Mouse (Mus musculus): ENCODE measurements around the gene Nup54. TPM values are rescaled to one million over a fixed set of nuclear protein-coding genes. Genes with fewer than 3 reads are reported as not detected.
A peak's percentile ranks its signal among the peaks of the same experiment; 100 is the strongest.

The Nup54 gene
- polyA plus RNA-seq, 1 experiment from 2014 or later: 54.1 TPM

DNA sequence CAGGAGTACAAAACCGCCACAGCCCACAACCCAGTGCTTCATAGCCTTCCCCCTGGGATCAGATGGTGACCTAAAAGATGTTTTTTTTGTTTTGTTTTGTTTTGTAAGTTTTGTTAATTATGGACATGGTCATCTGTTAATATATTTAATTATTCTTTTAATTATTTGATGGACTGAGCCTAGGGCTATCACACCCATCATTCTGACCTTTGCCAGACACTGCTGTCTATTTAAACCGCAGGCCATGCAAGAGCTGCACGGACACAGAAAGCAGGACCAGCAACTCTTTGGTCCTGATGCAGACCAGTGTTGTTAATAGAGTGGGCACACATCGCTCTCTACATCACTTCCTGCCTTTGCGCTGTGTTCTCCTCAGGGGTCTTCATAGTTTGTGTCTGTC, 24.5 kb downstream of the Nup54 start:
- no peak overlapping the region for H3K4me2 ChIP-seq
- H3K27me3 ChIP-seq: no peaks in the 10 kb centered on the region
- no peaks in the 10 kb centered on the region for H3K9me3 ChIP-seq (replicated peaks)
- no peak overlapping the region for H3K27ac ChIP-seq
- H3K9ac ChIP-seq: no peak overlapping the region
- no peak for ATAC-seq (replicated peaks; ENCODE audit: low FRiP score)
- 89% methylated on average over 5 of the region's 5 CpGs for WGBS
- H3K36me3 ChIP-seq: peaks cover 18% of the 10 kb centered on the region
- no peaks in the 10 kb centered on the region for H3K4me1 ChIP-seq
- H3K4me3 ChIP-seq (replicated peaks): no peak overlapping the region

DNA sequence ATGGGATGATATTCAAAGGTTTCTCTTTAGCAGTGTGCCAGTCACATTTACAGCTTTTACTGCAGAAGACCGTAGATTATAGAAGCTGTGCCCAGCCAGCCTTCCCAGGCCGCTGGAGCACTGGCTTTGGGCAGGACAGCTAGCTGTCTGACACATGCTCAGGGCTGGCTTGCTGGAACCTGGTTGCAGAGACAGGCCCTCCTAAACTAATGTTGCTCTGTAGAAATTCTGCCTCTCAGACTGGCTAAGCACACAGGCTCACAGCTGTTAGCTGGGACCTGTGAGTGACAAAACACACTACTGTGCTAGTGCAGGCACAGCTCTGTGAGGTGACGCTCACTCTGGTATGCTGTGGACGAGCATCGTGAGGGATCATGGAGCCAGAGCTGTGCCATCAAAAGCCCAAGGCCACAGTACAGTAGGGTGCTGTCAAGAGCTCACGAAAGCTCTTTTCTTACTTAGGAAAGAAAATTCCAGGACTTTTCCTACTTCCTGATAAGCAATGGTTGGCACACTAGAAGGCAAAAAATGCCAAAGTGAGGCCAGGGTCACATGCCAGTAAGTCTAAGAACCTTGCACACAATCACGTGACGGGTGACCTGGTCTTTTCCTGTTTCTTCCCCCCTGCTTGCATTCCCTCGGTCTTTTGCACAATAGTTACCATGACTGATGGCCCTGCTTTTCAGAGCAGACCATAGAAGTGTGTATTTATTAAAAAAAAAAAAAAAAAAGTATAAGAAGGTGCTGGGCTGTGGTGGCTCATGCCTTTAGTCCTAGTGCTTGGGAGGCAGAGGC, 25.5 kb downstream of the Nup54 start:
- 76% methylated on average over 9 of the region's 9 CpGs for WGBS
- Histone ChIP-seq H3K36me3 (peaks cover 10% of the 10 kb centered on the region), H3K4me2 (no peak overlapping the region), H3K9me3 (replicated peaks) (no peaks in the 10 kb centered on the region), H3K27me3 (no peaks in the 10 kb centered on the region), H3K27ac (no peak overlapping the region), H3K4me1 (no peaks in the 10 kb centered on the region), H3K9ac (no peak overlapping the region), H3K4me3 (replicated peaks) (no peak overlapping the region)
- no peak for ATAC-seq (replicated peaks; ENCODE audit: low FRiP score)

DNA sequence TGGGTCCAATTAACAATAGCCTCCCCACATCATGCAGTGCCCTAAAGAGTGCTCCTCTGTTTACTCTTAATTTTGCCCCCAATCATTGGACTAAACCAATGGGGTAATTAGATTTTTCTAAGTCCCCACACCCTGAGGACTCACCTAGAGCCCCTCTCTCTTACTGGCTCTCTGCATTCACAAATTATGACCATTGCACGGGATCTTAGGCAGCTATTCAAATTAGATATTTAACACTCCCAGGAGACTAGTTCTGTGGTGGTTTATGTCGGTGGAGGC, 30.7 kb downstream of the Nup54 start:
- Histone ChIP-seq H3K27ac (no peak overlapping the region), H3K9ac (no peak overlapping the region), H3K4me3 (replicated peaks) (no peak overlapping the region), H3K9me3 (replicated peaks) (no peaks in the 10 kb centered on the region), H3K4me1 (0 out of 2 replicates have a peak, but pooled peaks cover 2% of the 10 kb centered on the region), H3K36me3 (no peaks in the 10 kb centered on the region), H3K27me3 (no peaks in the 10 kb centered on the region), H3K4me2 (no peak overlapping the region)
- ATAC-seq (replicated peaks; ENCODE audit: low FRiP score): no peak
- WGBS: 22% methylated on average over 2 of the region's 2 CpGs

GRCm38 (mm10) chr5:92403562-92404399, 31.2 kb downstream of the Nup54 start:
- Histone ChIP-seq H3K9me3 (replicated peaks) (no peaks in the 10 kb centered on the region), H3K9ac (no peak overlapping the region), H3K4me2 (no peak overlapping the region), H3K4me3 (replicated peaks) (no peak overlapping the region), H3K27me3 (no peaks in the 10 kb centered on the region), H3K36me3 (no peaks in the 10 kb centered on the region), H3K4me1 (0 out of 2 replicates have a peak, but pooled peaks cover 2% of the 10 kb centered on the region), H3K27ac (no peak overlapping the region)
- no peak for ATAC-seq (replicated peaks; ENCODE audit: low FRiP score)
- WGBS: 47% methylated on average over 10 of the region's 10 CpGs

DNA sequence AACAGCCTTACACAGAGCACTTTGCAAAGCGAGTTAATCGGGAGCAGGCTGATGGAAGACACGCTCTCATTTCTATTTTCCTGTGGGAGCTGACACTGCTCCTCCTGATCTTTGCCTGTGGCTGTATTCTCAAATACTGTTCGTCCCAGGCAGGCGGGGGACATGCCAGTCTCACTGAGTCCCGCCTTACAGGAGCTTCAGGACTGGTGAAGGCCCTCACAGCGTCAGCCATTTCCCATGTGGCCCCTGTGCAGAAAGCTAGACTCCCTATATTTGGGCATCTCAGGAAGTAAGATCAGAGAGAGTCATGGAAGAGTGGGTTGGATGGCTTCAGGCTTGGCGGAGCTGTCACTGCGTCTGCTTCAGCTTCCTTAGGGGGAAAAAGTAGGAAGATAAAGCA, 32.2 kb downstream of the Nup54 start:
- 62% methylated on average over 9 of the region's 9 CpGs for WGBS
- H3K27ac ChIP-seq: no peak overlapping the region
- no peaks in the 10 kb centered on the region for H3K9me3 ChIP-seq (replicated peaks)
- H3K36me3 ChIP-seq: no peaks in the 10 kb centered on the region
- 0 out of 2 replicates have a peak, but pooled peaks cover 2% of the 10 kb centered on the region for H3K4me1 ChIP-seq
- H3K9ac ChIP-seq: no peak overlapping the region
- H3K27me3 ChIP-seq: no peaks in the 10 kb centered on the region
- H3K4me2 ChIP-seq: no peak overlapping the region
- ATAC-seq (replicated peaks; ENCODE audit: low FRiP score): no peak
- no peak overlapping the region for H3K4me3 ChIP-seq (replicated peaks)

- Histone ChIP-seq H3K4me1 (peaks cover 4% of the 10 kb centered on the region; the same call in 1 of the 2 replicates), H3K9ac (no peak overlapping the region), H3K27ac (no peak overlapping the region), H3K4me2 (no peak overlapping the region), H3K36me3 (no peaks in the 10 kb centered on the region), H3K9me3 (replicated peaks) (no peaks in the 10 kb centered on the region), H3K27me3 (peaks cover 10% of the 10 kb centered on the region), H3K4me3 (replicated peaks) (no peak overlapping the region)
- peak; percentile 87 for ATAC-seq (replicated peaks; ENCODE audit: low FRiP score)
- 22% methylated on average over 5 of the region's 5 CpGs for WGBS
Observed at GRCm38 (mm10) chr5:92398153-92398552, 36.9 kb downstream of the Nup54 start.

DNA sequence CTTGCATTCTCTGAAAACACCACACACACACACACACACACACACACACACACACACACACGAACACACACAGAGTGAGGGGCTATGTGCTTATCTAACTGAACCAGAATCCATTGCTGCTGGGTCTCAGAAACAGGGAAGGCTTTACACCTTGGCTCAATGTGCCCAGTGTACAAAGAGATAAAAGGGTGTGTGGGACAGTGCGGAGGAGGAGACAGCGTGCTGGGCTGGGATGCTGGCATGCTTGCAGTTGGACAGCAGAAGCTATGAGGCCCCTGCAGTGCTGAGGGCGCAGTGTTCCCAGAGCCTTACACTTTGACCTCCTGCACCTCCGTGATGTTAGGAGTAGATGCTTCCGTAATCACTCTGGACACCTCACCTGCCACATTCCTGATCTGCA, 38.5 kb downstream of the Nup54 start:
- H3K4me3 ChIP-seq (replicated peaks): no peak overlapping the region
- H3K4me1 ChIP-seq: peaks cover 12% of the 10 kb centered on the region
- H3K9me3 ChIP-seq (replicated peaks): no peaks in the 10 kb centered on the region
- peaks cover 27% of the 10 kb centered on the region for H3K27me3 ChIP-seq
- H3K4me2 ChIP-seq: no peak overlapping the region
- WGBS: 84% methylated on average over 6 of the region's 6 CpGs
- ATAC-seq (replicated peaks; ENCODE audit: low FRiP score): 0 out of 2 replicates have a peak, but pooled peaks have one; percentile 38
- no peak overlapping the region for H3K9ac ChIP-seq
- H3K36me3 ChIP-seq: no peaks in the 10 kb centered on the region
- no peak overlapping the region for H3K27ac ChIP-seq

GRCm38 (mm10) chr5:92395764-92396163, 39.3 kb downstream of the Nup54 start:
- Histone ChIP-seq H3K36me3 (no peaks in the 10 kb centered on the region), H3K27ac (no peak overlapping the region), H3K4me3 (replicated peaks) (no peak overlapping the region), H3K4me2 (no peak overlapping the region), H3K4me1 (peaks cover 12% of the 10 kb centered on the region), H3K27me3 (peaks cover 34% of the 10 kb centered on the region), H3K9ac (no peak overlapping the region), H3K9me3 (replicated peaks) (no peaks in the 10 kb centered on the region)
- 85% methylated on average over 3 of the region's 3 CpGs for WGBS
- ATAC-seq (replicated peaks; ENCODE audit: low FRiP score): no peak

DNA sequence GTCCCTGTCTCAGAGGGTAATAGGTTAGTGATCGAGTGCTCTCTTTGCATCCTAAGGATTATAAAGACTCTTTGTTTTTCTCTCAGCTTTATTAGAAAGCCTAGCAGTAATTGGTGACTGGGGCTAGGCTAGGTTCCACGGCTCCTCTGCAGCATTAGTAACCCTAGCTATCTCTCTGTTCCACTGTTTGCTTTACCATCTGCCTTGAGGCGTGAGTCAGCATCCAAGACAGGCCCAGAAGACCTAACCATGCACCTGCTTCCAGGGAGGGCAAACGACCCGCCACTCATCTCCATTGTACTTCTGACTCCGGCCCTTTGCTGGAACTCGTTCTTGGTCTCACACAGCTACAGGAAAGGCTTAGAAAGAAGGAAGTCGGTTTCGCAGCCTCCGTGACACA, 41.2 kb downstream of the Nup54 start:
- WGBS: 71% methylated on average over 10 of the region's 10 CpGs
- no peak overlapping the region for H3K9ac ChIP-seq
- H3K27ac ChIP-seq: no peak overlapping the region
- peaks cover 12% of the 10 kb centered on the region for H3K4me1 ChIP-seq
- no peak overlapping the region for H3K4me2 ChIP-seq
- H3K9me3 ChIP-seq (replicated peaks): no peaks in the 10 kb centered on the region
- no peaks in the 10 kb centered on the region for H3K36me3 ChIP-seq
- H3K27me3 ChIP-seq: peaks cover 46% of the 10 kb centered on the region
- no peak overlapping the region for H3K4me3 ChIP-seq (replicated peaks)
- no peak for ATAC-seq (replicated peaks; ENCODE audit: low FRiP score)

DNA sequence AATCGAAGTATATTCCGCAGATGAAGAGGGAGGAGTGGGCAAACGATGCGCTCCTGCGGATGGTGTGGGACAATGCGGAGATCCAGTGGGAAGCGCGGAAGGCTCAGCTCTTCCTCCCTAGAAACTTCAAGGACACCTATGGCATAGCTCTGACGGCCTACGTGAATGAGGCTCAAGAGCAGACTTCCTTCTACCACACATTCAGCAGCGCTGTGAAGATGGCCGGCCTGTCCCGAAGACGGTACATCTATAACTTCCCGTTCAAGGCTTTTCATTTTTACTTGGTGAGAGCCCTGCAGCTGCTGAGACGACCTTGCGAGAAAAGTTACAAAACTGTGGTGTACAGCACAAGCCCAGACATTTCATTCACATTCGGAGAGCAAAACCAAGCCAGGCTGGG, 42.5 kb downstream of the Nup54 start:
- no peak for ATAC-seq (replicated peaks; ENCODE audit: low FRiP score)
- no peaks in the 10 kb centered on the region for H3K36me3 ChIP-seq
- peak overlapping the region; percentile 28 for H3K4me3 ChIP-seq (replicated peaks)
- WGBS: 45% methylated on average over 18 of the region's 18 CpGs
- peak overlapping the region; percentile 53 for H3K4me2 ChIP-seq
- no peaks in the 10 kb centered on the region for H3K9me3 ChIP-seq (replicated peaks)
- H3K27me3 ChIP-seq: peaks cover 48% of the 10 kb centered on the region
- no peak overlapping the region for H3K27ac ChIP-seq
- H3K4me1 ChIP-seq: peaks cover 13% of the 10 kb centered on the region
- no peak overlapping the region for H3K9ac ChIP-seq

DNA sequence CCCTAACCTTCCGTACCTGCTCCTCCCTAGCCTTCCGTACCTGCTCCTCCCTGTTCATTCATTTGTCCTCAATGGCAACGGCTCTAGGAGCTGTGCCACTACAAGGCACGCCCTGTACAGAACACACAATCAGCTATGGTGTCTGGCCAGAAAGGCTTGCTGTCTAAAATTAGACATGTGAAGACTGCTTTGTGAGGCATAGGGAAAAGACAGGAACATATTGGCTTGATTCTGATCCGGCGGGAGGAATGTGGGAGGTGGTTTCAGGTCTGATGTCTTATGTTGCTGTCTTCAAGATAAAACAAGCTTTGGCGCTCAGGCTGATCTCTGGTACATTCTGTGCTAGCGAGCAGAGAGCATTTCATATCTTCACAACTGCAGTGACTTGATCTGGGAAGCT, 44.4 kb downstream of the Nup54 start:
- ATAC-seq (replicated peaks; ENCODE audit: low FRiP score): no peak
- Histone ChIP-seq H3K9ac (no peak overlapping the region), H3K4me2 (no peak overlapping the region), H3K27me3 (peaks cover 48% of the 10 kb centered on the region), H3K4me1 (peaks cover 21% of the 10 kb centered on the region), H3K36me3 (no peaks in the 10 kb centered on the region), H3K9me3 (replicated peaks) (no peaks in the 10 kb centered on the region), H3K27ac (no peak overlapping the region), H3K4me3 (replicated peaks) (no peak overlapping the region)
- 76% methylated on average over 8 of the region's 8 CpGs for WGBS

DNA sequence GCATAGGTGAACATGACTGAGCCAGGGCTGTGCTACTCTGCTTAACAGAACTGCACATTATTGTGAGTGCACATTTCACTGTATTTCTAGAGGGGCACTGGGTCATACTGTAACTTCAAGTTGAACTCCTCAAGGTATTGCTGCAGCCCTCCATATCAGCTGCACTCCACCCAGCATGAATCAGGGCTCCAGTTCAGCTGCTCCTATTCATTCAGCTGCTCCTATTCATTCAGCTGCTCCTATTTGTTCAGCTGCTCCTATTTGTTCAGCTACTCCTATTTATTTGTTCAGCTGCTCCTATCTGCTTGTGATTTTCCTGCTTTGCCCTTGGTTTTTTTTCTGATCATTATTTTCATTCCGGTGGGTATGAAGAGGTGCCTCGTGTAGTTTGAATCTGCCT, 45.0 kb downstream of the Nup54 start:
- 80% methylated on average over 2 of the region's 2 CpGs for WGBS
- no peak overlapping the region for H3K9ac ChIP-seq
- peaks cover 21% of the 10 kb centered on the region for H3K4me1 ChIP-seq
- H3K4me2 ChIP-seq: no peak overlapping the region
- ATAC-seq (replicated peaks; ENCODE audit: low FRiP score): no peak
- no peak overlapping the region for H3K27ac ChIP-seq
- no peak overlapping the region for H3K4me3 ChIP-seq (replicated peaks)
- H3K9me3 ChIP-seq (replicated peaks): no peaks in the 10 kb centered on the region
- peaks cover 48% of the 10 kb centered on the region for H3K27me3 ChIP-seq
- no peaks in the 10 kb centered on the region for H3K36me3 ChIP-seq
